Mouse (Mus musculus) heart, postnatal 10 days (tissue): Measurements from ENCODE around the gene Spag9. TPM values are rescaled to one million over a fixed set of nuclear protein-coding genes. Genes with fewer than 3 reads are reported as not detected.

Source experiments
- DNase-seq, 2 experiments: peaks; one replicate each; pipeline ENCODE4 v3.0.0; 2021
- intact Hi-C: fragments of 180-260 bp; cut with DNase I; formaldehyde crosslinking; loops from one replicate; pipeline ENCODE4 v1.15.1; 2025
- total RNA-seq, 2 experiments: library from RNA; stranded (reverse); gene quantifications; 2 replicates each; pipeline ENCODE4 v1.2.3; 2021

The Spag9 gene
- total RNA-seq: 100 to 1,000 TPM; 165 TPM

DNA sequence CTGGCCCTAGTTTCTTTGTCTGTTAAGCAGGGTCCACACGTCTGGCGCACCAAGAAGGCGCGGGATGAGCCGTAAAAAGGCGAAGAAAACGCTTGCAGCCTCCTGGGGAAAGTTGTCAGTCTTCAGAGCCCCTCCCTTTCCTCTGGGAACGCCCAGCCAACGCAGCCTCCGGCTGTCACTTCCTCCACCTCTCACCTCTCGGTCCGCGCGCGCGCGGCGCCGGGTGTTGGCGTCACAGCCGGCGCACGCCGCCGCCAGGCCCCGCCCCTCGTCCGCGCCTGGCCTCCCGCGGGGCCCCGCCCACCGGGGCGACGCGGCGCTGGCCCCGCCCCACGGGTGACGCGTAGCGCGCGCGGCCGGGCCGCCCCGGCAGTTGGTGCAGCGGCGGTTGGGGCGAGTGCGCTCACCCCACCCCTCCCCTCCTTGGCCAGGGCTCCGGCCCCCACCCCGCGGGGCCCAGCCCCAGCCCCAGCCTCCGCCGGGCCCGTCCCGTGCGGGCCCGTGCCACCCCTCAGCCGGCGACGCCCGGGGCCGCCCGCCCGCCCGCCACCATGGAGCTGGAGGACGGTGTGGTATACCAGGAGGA lies at the start of gene Spag9:
TSS of gene Spag9 (plus strand) at position 372 of the 586 bp plus-strand sequence.
- peak; percentile 94 to 96 for DNase-seq
- intact Hi-C loops: loop anchor here (1.0 to 5.0 kb wide), 3 partner anchors 28 to 109 kb away; partner anchors contain the start of genes Gm20390, Mbtd1, Nme1 and Utp18

- intact Hi-C loops: no loop called here
Measured at GRCm38 (mm10) chr11:93948887-93949567, 46.9 kb upstream of the Spag9 start.

GRCm38 (mm10) chr11:93950045-93950444 lies 45.8 kb upstream of the Spag9 start:
- intact Hi-C loops: no loop called here
- DNase-seq: no peak

More at GRCm38 (mm10) chr11:93948887-93949567, 46.9 kb upstream of the Spag9 start:
- no peak for DNase-seq

DNA sequence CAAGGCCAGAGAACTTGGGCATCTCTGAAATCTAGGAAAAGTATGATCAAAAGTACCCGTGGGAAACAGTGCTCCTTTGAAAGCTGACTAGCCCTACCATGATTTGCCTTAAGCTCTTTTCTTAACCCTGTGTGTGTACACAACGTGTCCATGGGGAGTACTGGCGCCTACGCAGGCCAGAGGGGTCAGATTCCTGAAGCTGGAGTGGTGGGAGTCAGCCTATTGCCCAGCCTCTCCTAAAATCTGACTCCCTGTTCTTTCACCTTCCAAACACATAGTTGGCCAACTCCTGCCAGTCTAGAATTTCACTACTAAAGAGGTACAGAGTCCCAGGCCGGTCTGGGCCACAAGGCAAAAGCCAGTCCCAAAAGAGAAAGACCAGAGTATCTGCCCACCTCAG lies 43.5 kb upstream of the Spag9 start:
- no peak for DNase-seq
- intact Hi-C loops: no loop called here

GRCm38 (mm10) chr11:93954738-93955255 lies 41.1 kb upstream of the Spag9 start:
- intact Hi-C loops: no loop called here
- DNase-seq: no peak

DNA sequence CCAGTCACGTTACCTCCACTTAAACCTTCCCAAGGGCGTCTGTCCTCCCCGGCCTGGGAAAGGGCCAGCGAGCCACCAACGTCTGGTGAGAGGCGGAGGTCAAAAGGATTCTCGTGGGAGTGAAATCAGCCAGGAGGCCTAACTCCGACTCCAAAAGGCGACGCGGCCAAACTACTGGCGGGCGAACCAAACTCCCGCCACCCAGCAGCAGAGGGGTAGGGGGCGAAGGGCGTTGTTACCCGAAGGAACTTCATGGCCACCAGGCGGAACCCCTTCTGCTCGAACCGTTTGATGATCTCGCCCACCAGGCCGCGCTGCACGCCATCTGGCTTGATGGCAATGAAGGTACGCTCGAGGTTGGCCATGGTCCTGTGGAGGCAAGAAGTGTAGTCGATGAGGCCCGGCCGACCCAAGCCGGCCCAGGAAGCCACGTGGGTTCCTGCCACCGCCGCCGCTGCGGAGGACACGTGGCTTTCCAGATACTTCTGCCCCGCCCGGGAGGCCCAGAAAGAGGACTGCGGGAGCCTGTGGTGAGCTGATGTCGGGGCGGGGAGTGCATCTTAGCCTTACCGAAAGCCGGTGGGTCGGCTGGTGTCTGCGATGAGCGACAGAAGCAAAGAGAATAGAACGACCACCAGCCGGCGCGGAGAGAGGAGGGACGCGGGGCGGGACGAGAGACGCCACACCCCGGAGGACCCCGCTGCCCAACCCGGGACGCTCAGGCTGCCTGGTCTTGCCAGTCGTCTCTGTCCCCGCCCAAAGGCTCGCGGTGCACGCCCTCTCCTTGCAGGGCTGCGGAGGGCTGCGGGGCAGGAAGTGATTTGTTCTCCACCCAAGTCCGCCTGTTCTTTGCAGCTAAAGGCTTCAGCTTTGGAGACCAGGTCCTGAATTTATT lies 40.4 kb upstream of the Spag9 start:
- DNase-seq: peak; percentile 96
- intact Hi-C loops: no loop called here

- DNase-seq: no peak
- intact Hi-C loops: no loop called here
Measured at GRCm38 (mm10) chr11:93956159-93956558, 39.7 kb upstream of the Spag9 start, which contains the start of gene Nme2. Gene Nme2 (minus strand): TSS chr11:93956259.

DNA sequence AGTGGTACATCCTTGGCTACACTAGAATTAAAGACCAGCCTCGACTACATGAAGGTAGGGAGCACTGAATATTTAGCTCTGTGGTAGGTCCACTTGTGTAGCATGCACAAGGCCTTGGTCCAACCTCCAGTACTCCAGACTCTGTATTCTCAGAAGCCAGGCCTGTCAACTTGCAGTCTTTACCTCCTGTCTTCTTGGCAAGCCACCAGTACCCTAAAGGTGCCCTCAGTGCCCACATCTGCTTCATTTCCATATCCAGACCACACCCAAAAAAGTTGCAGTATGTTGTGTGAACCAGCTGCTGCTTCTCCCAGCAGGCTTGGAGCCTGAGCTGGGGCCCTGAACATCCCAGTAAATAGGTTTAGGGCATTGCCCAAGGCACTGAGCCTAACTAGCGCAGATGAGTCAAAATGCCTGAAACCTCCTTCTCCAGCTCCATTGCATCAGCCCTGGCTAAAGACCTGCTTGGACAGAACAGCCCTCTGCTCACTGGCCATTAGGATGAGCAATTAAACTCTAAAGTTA lies 38.8 kb upstream of the Spag9 start:
- intact Hi-C loops: no loop called here
- DNase-seq: no peak

DNA sequence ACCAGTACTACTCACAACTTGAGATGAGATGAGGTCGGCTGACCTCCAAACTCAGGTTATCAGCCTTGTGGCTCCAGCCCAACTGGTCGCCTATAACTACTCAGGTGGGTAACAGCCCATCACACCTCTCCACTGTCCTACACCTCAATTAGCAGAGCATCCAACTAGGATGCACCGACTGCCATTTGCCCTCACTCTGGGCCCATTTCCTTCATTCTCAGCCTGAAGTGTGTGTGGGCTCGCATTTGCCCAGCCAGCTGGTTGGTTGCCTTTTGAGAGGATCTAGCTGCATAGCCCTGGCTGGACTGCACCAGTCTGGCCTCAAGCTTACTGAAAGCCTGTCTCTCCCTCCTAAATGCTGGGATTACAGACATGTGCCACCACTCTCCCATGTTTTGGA lies 38.1 kb upstream of the Spag9 start:
- intact Hi-C loops: no loop called here
- no peak for DNase-seq

GRCm38 (mm10) chr11:93961482-93961881 lies 34.4 kb upstream of the Spag9 start:
- intact Hi-C loops: no loop called here
- DNase-seq: no peak

GRCm38 (mm10) chr11:93963013-93963412 lies 32.9 kb upstream of the Spag9 start:
- intact Hi-C loops: no loop called here

DNA sequence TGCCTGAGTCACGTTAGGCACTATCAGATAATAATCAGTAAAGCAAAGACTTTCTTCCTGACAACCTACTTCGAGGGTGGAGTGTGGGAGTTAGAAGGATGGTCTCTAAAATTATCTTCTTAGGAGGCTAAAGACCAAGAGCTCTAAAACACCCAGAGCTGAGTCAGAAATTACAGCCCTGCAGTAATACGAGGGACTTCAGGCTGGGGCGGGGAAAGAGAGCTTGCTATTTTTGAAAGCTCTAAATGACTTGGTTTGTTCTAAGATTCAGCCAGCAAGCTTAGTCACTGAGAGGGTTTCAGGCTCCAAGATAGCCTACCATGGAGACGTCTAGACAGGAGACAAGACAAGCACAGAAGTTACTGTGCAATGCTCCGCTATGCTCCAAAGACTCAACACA lies 30.5 kb upstream of the Spag9 start:
- intact Hi-C loops: loop anchor here (5.0 kb wide), 1 partner anchor 107 kb away; no protein-coding TSS in a partner anchor
- DNase-seq: no peak

More at GRCm38 (mm10) chr11:93963013-93963412, 32.9 kb upstream of the Spag9 start:
- no peak for DNase-seq

GRCm38 (mm10) chr11:93967381-93967780 lies 28.5 kb upstream of the Spag9 start:
- no peak for DNase-seq
- intact Hi-C loops: loop anchor here (5.0 kb wide), 1 partner anchor 105 kb away; no protein-coding TSS in a partner anchor

DNA sequence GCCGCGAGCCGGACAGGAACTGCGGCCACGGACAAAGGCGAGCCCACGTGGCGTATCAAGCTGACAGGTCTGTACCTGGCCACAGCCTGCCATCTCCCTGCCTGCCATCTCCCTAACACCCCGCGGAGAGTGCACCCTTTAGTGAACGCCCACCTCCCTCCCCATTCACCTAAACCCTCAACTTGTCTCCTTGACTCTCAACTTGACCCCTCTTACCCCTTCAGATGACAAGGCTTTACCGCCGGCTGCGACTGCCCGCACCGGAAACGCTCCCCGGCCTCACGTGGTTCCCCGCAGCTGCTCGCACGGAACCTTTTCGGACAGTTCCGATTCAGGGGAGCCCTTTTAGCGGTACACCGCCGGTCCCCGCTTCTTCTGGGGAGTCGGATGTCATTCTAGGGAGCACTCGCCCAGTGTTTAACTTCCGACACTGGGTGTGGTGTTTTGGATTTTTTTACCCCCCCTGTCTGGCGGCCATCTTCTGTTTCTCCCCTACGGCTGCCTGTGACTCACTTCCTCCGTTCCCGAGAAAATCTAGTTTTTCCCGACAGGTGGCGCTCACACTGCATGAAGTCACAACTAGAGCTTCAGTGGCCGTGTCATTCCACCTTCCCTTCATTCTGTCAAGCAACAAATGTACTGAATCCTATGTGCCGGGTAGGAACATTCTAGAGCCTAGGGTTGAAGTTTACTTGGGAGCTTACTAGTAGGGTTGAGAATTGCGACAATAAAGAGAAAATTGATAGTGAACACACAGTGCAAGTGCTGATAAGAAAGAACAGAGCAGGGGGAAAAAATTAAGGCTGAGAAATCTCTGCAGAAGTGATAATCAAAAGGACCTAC lies 27.7 kb upstream of the Spag9 start, which contains the start of the genes Gm20390 and Nme1:
TSS of gene Gm20390 (minus strand) at position 289 of the 843 bp plus-strand sequence.
TSS of gene Nme1 (minus strand) at position 517 of the 843 bp plus-strand sequence.
- intact Hi-C loops: loop anchor here (1.0 to 5.0 kb wide), 3 partner anchors 28 to 119 kb away; partner anchors contain the start of gene Spag9

DNA sequence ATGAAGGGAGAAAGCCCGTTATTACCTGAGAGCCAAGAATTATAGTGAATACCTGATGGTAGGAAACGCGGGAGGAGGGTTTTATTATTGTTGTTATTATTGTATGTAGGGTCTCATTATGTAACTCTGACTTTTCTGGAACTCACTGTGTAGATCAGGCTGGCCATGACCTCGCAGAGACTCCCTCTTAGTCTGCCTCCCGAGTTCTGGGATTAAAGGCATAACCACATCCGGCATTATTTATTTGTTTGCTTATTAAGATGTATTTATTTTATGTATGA lies 27.1 kb upstream of the Spag9 start:
- no peak for DNase-seq
- intact Hi-C loops: loop anchor here (1.0 to 5.0 kb wide), 3 partner anchors 28 to 119 kb away; partner anchors contain the start of gene Spag9

More for the DNA sequence above, 27.7 kb upstream of the Spag9 start, which contains the start of the genes Gm20390 and Nme1:
- peak; percentile 98 for DNase-seq

GRCm38 (mm10) chr11:93969171-93969570 lies 26.7 kb upstream of the Spag9 start:
- intact Hi-C loops: loop anchor here (5.0 kb wide), 1 partner anchor 103 kb away; no protein-coding TSS in a partner anchor
- no peak for DNase-seq

GRCm38 (mm10) chr11:93969799-93970198 lies 26.1 kb upstream of the Spag9 start:
- no peak for DNase-seq
- intact Hi-C loops: loop anchor here (5.0 kb wide), 1 partner anchor 103 kb away; no protein-coding TSS in a partner anchor

GRCm38 (mm10) chr11:93972951-93973350 lies 22.9 kb upstream of the Spag9 start:
- intact Hi-C loops: no loop called here
- DNase-seq: no peak

DNA sequence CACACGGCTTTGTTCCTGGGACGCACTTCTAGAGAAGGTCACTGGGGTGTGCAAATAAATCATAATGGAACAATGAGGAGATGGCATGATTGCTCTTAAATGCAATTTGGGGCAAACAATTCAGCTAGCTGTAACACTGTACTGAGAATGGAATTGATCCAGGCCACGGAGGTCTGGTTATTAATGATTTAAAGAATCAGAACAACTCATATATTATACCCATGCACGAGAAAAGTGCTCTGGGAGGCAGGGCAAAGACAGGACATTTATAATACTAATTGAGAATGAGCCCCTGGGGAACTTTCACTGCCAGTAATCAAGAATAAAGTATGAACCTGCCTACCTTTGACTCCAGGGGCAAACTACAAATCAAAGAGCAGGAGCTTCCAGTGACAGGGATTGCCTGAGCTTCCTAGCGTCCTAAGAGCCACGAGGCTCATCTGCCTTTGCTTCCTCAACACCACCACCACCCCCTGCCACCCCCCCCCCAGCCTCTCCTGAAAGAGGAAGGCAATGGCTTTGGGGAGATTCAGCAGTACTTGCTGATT lies 16.3 kb upstream of the Spag9 start:
- intact Hi-C loops: no loop called here

More for the DNA sequence above, 16.3 kb upstream of the Spag9 start:
- DNase-seq: no peak
